Mouse (Mus musculus) MEL (cell line): ENCODE measurements around the gene Hist1h3c. TPM values are rescaled to one million over a fixed set of nuclear protein-coding genes. Genes with fewer than 3 reads are reported as not detected.

ENCODE experiments used
- DNase-seq: peaks from one replicate; pipeline ENCODE4 v3.0.0; 2011; ENCODE audit warnings: low read depth, low spot score
- H3K27ac ChIP-seq: 2 replicates; pipeline ENCODE4 v1.5.1; 2012; ENCODE audit warnings: low read depth, mild to moderate bottlenecking, control low read depth, low read length, moderate library complexity; ENCODE audit not compliant: control insufficient read depth
- H3K27me3 ChIP-seq, 2 experiments: fragments of 150-350 bp in 1 of 2; sonication (generic) in 1 of 2; 2 replicates each; pipeline ENCODE4 v1.6.1; 2012; ENCODE audit warnings: low read length in 2 of 2, mild to moderate bottlenecking in 2 of 2, improper control_type of control experiment in 1 of 2, moderate library complexity in 1 of 2; ENCODE audit not compliant: insufficient read depth in 2 of 2, control insufficient read depth in 1 of 2
- H3K36me3 ChIP-seq, 2 experiments: 2 replicates each; pipeline ENCODE4 v1.6.1; 2012 to 2014; ENCODE audit warnings: low read length in 2 of 2, improper control_type of control experiment in 1 of 2, inconsistent platforms in 1 of 2, mild to moderate bottlenecking in 1 of 2; ENCODE audit not compliant: insufficient read depth in 2 of 2, control insufficient read depth in 1 of 2
- H3K4me1 ChIP-seq, 2 experiments: fragments of 150-350 bp in 1 of 2; sonication (generic) in 1 of 2; 2 replicates each; pipeline ENCODE4 v1.6.1; 2012; ENCODE audit warnings: low read length in 2 of 2, improper control_type of control experiment in 1 of 2, mild to moderate bottlenecking in 1 of 2; ENCODE audit not compliant: insufficient read depth in 2 of 2, control insufficient read depth in 1 of 2
- H3K4me3 ChIP-seq, 2 experiments: fragments of 150-350 bp in 1 of 2; sonication (generic) in 1 of 2; 2 replicates each; pipeline ENCODE4 v1.5.1; 2012; ENCODE audit warnings: low read depth in 2 of 2, low read length in 2 of 2, mild to moderate bottlenecking in 2 of 2, moderate library complexity in 2 of 2, control low read depth in 1 of 2, improper control_type of control experiment in 1 of 2; ENCODE audit not compliant: control insufficient read depth in 1 of 2, insufficient read depth in 1 of 2
- H3K79me2 ChIP-seq: 2 replicates; pipeline ENCODE4 v1.6.1; 2012; ENCODE audit warnings: mild to moderate bottlenecking, low read length, moderate library complexity; ENCODE audit not compliant: control insufficient read depth, poor library complexity, insufficient read depth
- H3K9ac ChIP-seq: 2 replicates; pipeline ENCODE4 v1.6.1; 2012; ENCODE audit warnings: low read depth, mild to moderate bottlenecking, control low read depth, low read length, moderate library complexity; ENCODE audit not compliant: control insufficient read depth, poor library complexity, severe bottlenecking
- H3K9me3 ChIP-seq: fragments of 150-350 bp; sonication (generic); replicated peaks from 2 replicates; pipeline ENCODE4 v1.6.1; 2012; ENCODE audit warnings: mild to moderate bottlenecking, low read length, improper control_type of control experiment, moderate library complexity; ENCODE audit not compliant: insufficient read depth
- CHD1 ChIP-seq: IDR thresholded peaks from 2 replicates; pipeline ENCODE4 v1.6.1; 2012; ENCODE audit warnings: low read depth, mild to moderate bottlenecking, inconsistent platforms, low read length, improper control_type of control experiment
- EP300 ChIP-seq, 2 experiments: IDR thresholded peaks; 2 replicates each; pipeline ENCODE4 v1.6.1; 2011; ENCODE audit warnings: improper control_type of control experiment in 2 of 2, low read length in 2 of 2, low read depth in 1 of 2, mild to moderate bottlenecking in 1 of 2
- ETS1 ChIP-seq: IDR thresholded peaks from 2 replicates; pipeline ENCODE4 v1.6.1; 2012; ENCODE audit warnings: low read depth, mild to moderate bottlenecking, inconsistent platforms, low read length, improper control_type of control experiment, moderate library complexity
- GATA1 ChIP-seq: IDR thresholded peaks from 2 replicates; pipeline ENCODE4 v1.6.1; 2011; ENCODE audit warnings: low read depth, low read length, improper control_type of control experiment
- HCFC1 ChIP-seq: IDR thresholded peaks from 2 replicates; pipeline ENCODE4 v1.6.1; 2012; ENCODE audit warnings: low read depth, mild to moderate bottlenecking, inconsistent platforms, low read length, improper control_type of control experiment, moderate library complexity
- KAT2A ChIP-seq: conservative IDR thresholded peaks from 2 replicates; pipeline ENCODE4 v1.6.1; 2012; ENCODE audit warnings: low read depth, low read length, improper control_type of control experiment, inconsistent platforms
- MAX ChIP-seq: IDR thresholded peaks from 2 replicates; pipeline ENCODE4 v1.6.1; 2011; ENCODE audit warnings: low read length, improper control_type of control experiment
- MXI1 ChIP-seq: IDR thresholded peaks from 2 replicates; pipeline ENCODE4 v1.6.1; 2011; ENCODE audit warnings: mild to moderate bottlenecking, low read depth, low read length, improper control_type of control experiment
- MYC ChIP-seq: IDR thresholded peaks from 2 replicates; pipeline ENCODE4 v1.6.1; 2011; ENCODE audit warnings: low read depth, mild to moderate bottlenecking, low read length, improper control_type of control experiment, moderate library complexity
- POLR2A ChIP-seq, 2 experiments: IDR thresholded peaks; 2 replicates each; pipeline ENCODE4 v1.6.1; 2011 to 2012; ENCODE audit warnings: low read length in 2 of 2, mild to moderate bottlenecking in 2 of 2, control low read depth in 1 of 2, improper control_type of control experiment in 1 of 2, low read depth in 1 of 2, moderate library complexity in 1 of 2; ENCODE audit not compliant: control insufficient read depth in 1 of 2, insufficient read depth in 1 of 2, poor library complexity in 1 of 2
- POLR2AphosphoS5 ChIP-seq: IDR thresholded peaks from 2 replicates; pipeline ENCODE4 v1.6.1; 2012; ENCODE audit warnings: low read depth, borderline replicate concordance, mild to moderate bottlenecking, inconsistent platforms, low read length, moderate library complexity, mixed read lengths
- TBP ChIP-seq: IDR thresholded peaks from 2 replicates; pipeline ENCODE4 v1.8.0; 2011; ENCODE audit warnings: low read depth, low read length, improper control_type of control experiment
- TCF12 ChIP-seq: IDR thresholded peaks from 2 replicates; pipeline ENCODE4 v1.6.1; 2014; ENCODE audit warnings: low read depth, mild to moderate bottlenecking, inconsistent platforms, low read length, improper control_type of control experiment, moderate library complexity
- UBTF ChIP-seq: IDR thresholded peaks from 2 replicates; pipeline ENCODE4 v1.6.1; 2012; ENCODE audit warnings: low read depth, mild to moderate bottlenecking, inconsistent platforms, low read length, improper control_type of control experiment, moderate library complexity, borderline replicate concordance; ENCODE audit not compliant: insufficient read depth
- USF2 ChIP-seq, 2 experiments: IDR thresholded peaks; 2 replicates each; pipeline ENCODE4 v1.6.1; 2011 to 2012; ENCODE audit warnings: improper control_type of control experiment in 2 of 2, low read length in 2 of 2, borderline replicate concordance in 1 of 2, inconsistent platforms in 1 of 2, low read depth in 1 of 2, mild to moderate bottlenecking in 1 of 2; ENCODE audit not compliant: insufficient read depth in 1 of 2
- polyA plus RNA-seq, 2 experiments: library from polyadenylated mRNA; stranded (reverse) in 1 of 2; unstranded in 1 of 2; fragments of >175 nt in 1 of 2; fragments of >200 nt in 1 of 2; gene quantifications; 2 replicates each; pipeline versions ENCODE4 v1.2.1 to v1.2.4; 2012; ENCODE audit warnings: low replicate concordance in 2 of 2, low read depth in 1 of 2; ENCODE audit not compliant: insufficient read length in 2 of 2, insufficient read depth in 1 of 2, missing spikeins in 1 of 2
- total RNA-seq: library from RNA; depleted of rRNA; stranded (reverse); fragments of 300-350 nt; gene quantifications from 2 replicates; pipeline ENCODE4 v1.2.3, GENCODE M21; 2012

The Hist1h3c gene
- total and polyA plus RNA-seq, 3 experiments = 1.7 to 1,651 TPM; not detected in 1

DNA sequence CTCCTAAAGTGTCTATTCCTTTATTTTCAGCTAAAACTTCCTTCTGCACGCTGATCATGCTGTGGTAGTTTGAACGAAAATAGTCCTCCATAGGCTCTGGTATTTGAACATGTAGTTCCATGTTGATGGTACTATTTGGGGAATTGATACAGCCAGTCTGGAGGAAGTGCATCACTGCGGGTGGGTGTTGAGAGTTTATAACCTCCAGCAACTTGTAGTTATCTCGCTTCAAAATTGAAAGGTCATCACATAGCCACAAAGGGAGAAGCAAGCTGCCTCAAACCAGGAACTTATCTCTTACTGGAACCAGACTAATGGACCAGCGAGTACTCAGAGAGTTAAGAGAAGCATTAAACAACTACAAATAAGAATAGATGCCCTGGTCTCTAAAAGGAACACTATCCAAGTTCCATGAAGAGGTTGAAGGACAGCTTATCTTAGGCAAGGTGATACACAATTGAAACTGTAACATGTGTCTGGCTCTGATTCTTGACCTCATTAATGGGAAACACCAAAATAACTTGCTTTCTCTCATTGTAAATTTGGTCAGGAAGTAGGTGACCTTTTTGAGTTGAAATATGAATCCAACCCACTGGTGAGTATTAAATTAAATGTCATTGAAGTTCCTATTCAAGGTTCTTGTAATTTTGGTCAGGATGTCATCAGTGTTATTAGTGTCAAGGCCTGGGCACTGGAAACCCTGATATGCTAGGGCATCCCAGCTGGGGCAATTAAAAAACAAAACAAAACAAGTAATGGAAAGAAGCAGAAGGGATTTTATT is 28.9 kb downstream of the Hist1h3c start:
- Histone ChIP-seq H3K27ac (no peak overlapping the region), H3K36me3 (peaks cover 0 to 33% of the 10 kb centered on the region in 2 experiments; a peak in 2 of 4 replicates), H3K79me2 (no peaks in the 10 kb centered on the region), H3K27me3 (no peaks in the 10 kb centered on the region)
- no peak for TF ChIP-seq POLR2AphosphoS5
- TF ChIP-seq EP300 (IDR thresholded peaks at IDR 0.05; ENCODE audit: low read depth in 1 of 2, low read length in 2 of 2) = peak in 1 of 2 experiments; percentile 24; a peak in 3 of 4 replicates
- TF ChIP-seq KAT2A = no peak
- TF ChIP-seq GATA1 = 0 out of 2 replicates have a peak, but pooled peaks have one; percentile 46
- peak; percentile 14; the same call in 1 of the 2 replicates for TF ChIP-seq TBP
- TF ChIP-seq, all 39 proteins: peak for 3
- Histone ChIP-seq H3K9ac (no peak overlapping the region), H3K9me3 (no peaks in the 10 kb centered on the region), H3K4me3 (no peak overlapping the region), H3K4me1 (peaks cover 10 to 21% of the 10 kb centered on the region in 2 experiments)
- peak; percentile 62 for DNase-seq

- no peak for DNase-seq
- peaks cover 2 to 16% of the 10 kb centered on the region in 2 experiments for H3K4me1 ChIP-seq
- no peak within 1 kb of the TSS for H3K9ac ChIP-seq
- H3K9me3 ChIP-seq = no peaks in the 10 kb centered on the region
- peaks cover 0 to 13% of the 10 kb centered on the region in 2 experiments; a peak in 2 of 4 replicates for H3K36me3 ChIP-seq
- no peak within 1 kb of the TSS for H3K4me3 ChIP-seq
- no peaks in the 10 kb centered on the region for H3K27me3 ChIP-seq
- H3K27ac ChIP-seq = no peak within 1 kb of the TSS
- no peaks in the 10 kb centered on the region for H3K79me2 ChIP-seq
- TF ChIP-seq ETS1 = no peak
- no peak for TF ChIP-seq CHD1
- TF ChIP-seq UBTF = no peak
- no peak for TF ChIP-seq HCFC1
- no peak for TF ChIP-seq MXI1
- TF ChIP-seq MYC = no peak
- TF ChIP-seq USF2 (IDR thresholded peaks at IDR 0.05; ENCODE audit: borderline replicate concordance in 1 of 2, insufficient read depth in 1 of 2, low read depth in 1 of 2, low read length in 2 of 2) = no peak
- TF ChIP-seq POLR2A (IDR thresholded peaks at IDR 0.05; ENCODE audit: control insufficient read depth in 1 of 2, insufficient read depth in 1 of 2, low read depth in 1 of 2, low read length in 2 of 2, poor library complexity in 1 of 2) = no peak
- TF ChIP-seq MAX = no peak
- TF ChIP-seq TCF12 = no peak
These were observed 34.9 kb downstream of the Hist1h3c start, which contains the start of gene Hfe for GRCm38 (mm10) chr13:23710374-23711089. TSS of gene Hfe (minus strand) at chr13:23710854.
